Mouse (Mus musculus) G1E (cell line): ENCODE measurements around the gene Slc16a5.

Experiments used
- CTCF ChIP-seq: IDR thresholded peaks from 2 replicates; pipeline ENCODE4 v1.5.1; 2012; ENCODE audit warnings: low read depth, low read length, inconsistent platforms, mixed read lengths
- GATA1 ChIP-seq: IDR thresholded peaks from 2 replicates; pipeline ENCODE4 v1.6.1; 2012; ENCODE audit warnings: borderline replicate concordance, low read length, inconsistent platforms, mixed read lengths
- GATA2 ChIP-seq: IDR thresholded peaks from 2 replicates; pipeline ENCODE4 v1.6.1; 2012; ENCODE audit warnings: low read depth, low read length, inconsistent platforms, borderline replicate concordance
- POLR2AphosphoS5 ChIP-seq: IDR thresholded peaks from 2 replicates; pipeline ENCODE4 v1.6.1; 2012; ENCODE audit warnings: low read depth, low read length, inconsistent platforms; ENCODE audit not compliant: insufficient replicate concordance
- TAL1 ChIP-seq: conservative IDR thresholded peaks from 2 replicates; pipeline ENCODE4 v1.6.1; 2012; ENCODE audit warnings: low read depth, low read length, inconsistent platforms, mixed read lengths

GRCm38 (mm10) chr11:115475025-115475757 is 12.9 kb downstream of the Slc16a5 start, which contains the start of gene Armc7:
- TF ChIP-seq CTCF, result no peak
- no peak for TF ChIP-seq GATA1
- TF ChIP-seq TAL1, result no peak
- no peak for TF ChIP-seq POLR2AphosphoS5
- no peak for TF ChIP-seq GATA2
